Mouse (Mus musculus) megakaryocyte, embryonic 14.5 days (primary cell): ENCODE results near the gene Sdhd.

Experiments
- FLI1 ChIP-seq: IDR thresholded peaks from 2 replicates; pipeline ENCODE4 v1.6.1; 2012; ENCODE audit warnings: low read length, inconsistent platforms, mixed read lengths
- GATA1 ChIP-seq: IDR thresholded peaks from 3 replicates; pipeline ENCODE4 v1.6.1; 2012; ENCODE audit warnings: mixed read lengths, low read length, inconsistent platforms, borderline replicate concordance

DNA sequence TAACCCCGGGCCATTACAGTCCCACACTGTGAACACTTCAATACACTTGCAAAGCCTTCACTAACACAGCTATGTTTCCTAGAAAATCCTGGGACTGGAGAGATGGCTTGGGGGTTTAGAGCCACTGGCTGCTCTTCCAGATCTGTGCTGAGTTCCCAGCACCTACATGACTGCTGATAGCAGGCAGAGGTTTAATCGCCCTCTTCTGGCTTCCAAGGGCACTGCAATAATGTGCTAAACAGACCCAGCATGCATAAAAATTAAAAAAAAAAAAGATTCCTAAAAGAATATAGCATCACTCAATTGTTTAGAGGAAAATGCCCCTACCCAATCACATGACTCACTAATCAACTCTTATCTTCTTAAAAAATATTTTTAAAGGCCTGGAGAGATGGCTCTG lies 29.4 kb upstream of the Sdhd start:
- TF ChIP-seq GATA1 (no peak), FLI1 (no peak)
